Mouse (Mus musculus): ENCODE results near the gene Plk3. TPM values are rescaled to one million over a fixed set of nuclear protein-coding genes. Genes with fewer than 3 reads are reported as not detected.
A peak's percentile ranks its signal among the peaks of the same experiment; 100 is the strongest.

The Plk3 gene
- polyA plus RNA-seq, 1 experiment from 2014 or later = 5.6 TPM

DNA sequence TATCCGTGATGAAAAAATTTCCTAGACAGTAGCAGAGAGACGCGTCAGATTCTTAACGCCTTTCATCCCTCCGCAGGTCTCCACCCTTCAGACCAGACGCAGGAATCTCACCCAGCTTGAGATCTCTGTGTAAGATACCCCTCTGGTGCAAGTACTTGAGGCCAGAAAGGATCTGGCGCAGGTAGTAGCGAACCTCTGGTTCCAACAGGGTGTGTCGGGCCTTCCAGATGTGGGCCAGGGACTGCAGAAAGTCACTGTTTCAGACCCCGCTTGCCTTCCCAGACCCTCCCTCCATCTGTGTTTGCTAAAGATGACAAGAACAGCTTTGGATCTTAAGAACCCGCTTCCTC is 994 bp downstream of the Plk3 start:
- peaks cover 20% of the 10 kb centered on the region for H3K27me3 ChIP-seq (replicated peaks; ENCODE audit: control insufficient read depth, insufficient read depth, low read length)
- DNase-seq (ENCODE audit: low spot score) = no peak
- H3K9me3 ChIP-seq (ENCODE audit: control insufficient read depth, low read length) = no peaks in the 10 kb centered on the region
- no peak for ATAC-seq (ENCODE audit: low read depth)
- H3K4me1 ChIP-seq (ENCODE audit: control insufficient read depth, insufficient read depth, low read length) = peaks cover 4% of the 10 kb centered on the region; the same call in 1 of the 2 replicates
- 15% methylated on average over 11 of the region's 11 CpGs for WGBS
- H3K4me2 ChIP-seq (ENCODE audit: low read depth, low read length) = peak overlapping the region; percentile 97
- H3K27ac ChIP-seq (replicated peaks; ENCODE audit: low read depth, low read length) = no peak overlapping the region
- peaks cover 12% of the 10 kb centered on the region for H3K36me3 ChIP-seq (ENCODE audit: control insufficient read depth, insufficient read depth, low read length)
- H3K9ac ChIP-seq (ENCODE audit: low read depth, low read length) = peak overlapping the region; percentile 84
- peak overlapping the region; percentile 83 for H3K4me3 ChIP-seq (ENCODE audit: low read depth, low read length)

GRCm38 (mm10) chr4:117131890-117132793 is 1.6 kb downstream of the Plk3 start:
- H3K4me1 ChIP-seq (ENCODE audit: control insufficient read depth, insufficient read depth, low read length) = peaks cover 4% of the 10 kb centered on the region; the same call in 1 of the 2 replicates
- WGBS = 28% methylated on average over 7 of the region's 7 CpGs
- H3K27me3 ChIP-seq (replicated peaks; ENCODE audit: control insufficient read depth, insufficient read depth, low read length) = peaks cover 20% of the 10 kb centered on the region
- no peaks in the 10 kb centered on the region for H3K9me3 ChIP-seq (ENCODE audit: control insufficient read depth, low read length)
- H3K36me3 ChIP-seq (ENCODE audit: control insufficient read depth, insufficient read depth, low read length) = peaks cover 12% of the 10 kb centered on the region
- no peak overlapping the region for H3K27ac ChIP-seq (replicated peaks; ENCODE audit: low read depth, low read length)
- 0 out of 2 replicates have a peak overlapping the region, but pooled peaks have one; percentile 84 for H3K9ac ChIP-seq (ENCODE audit: low read depth, low read length)
- ATAC-seq (ENCODE audit: low read depth) = peak; percentile 42; the same call in 1 of the 2 replicates
- H3K4me3 ChIP-seq (ENCODE audit: low read depth, low read length) = peak overlapping the region; percentile 83
- DNase-seq (ENCODE audit: low spot score) = peak; percentile 72
- peak overlapping the region; percentile 97 for H3K4me2 ChIP-seq (ENCODE audit: low read depth, low read length)

GRCm38 (mm10) chr4:117131198-117131597 is 2.6 kb downstream of the Plk3 start:
- Histone ChIP-seq H3K27ac (replicated peaks; ENCODE audit: low read depth, low read length) (no peak overlapping the region), H3K4me1 (ENCODE audit: control insufficient read depth, insufficient read depth, low read length) (peaks cover 6% of the 10 kb centered on the region), H3K4me2 (ENCODE audit: low read depth, low read length) (no peak overlapping the region), H3K4me3 (ENCODE audit: low read depth, low read length) (no peak overlapping the region), H3K9me3 (ENCODE audit: control insufficient read depth, low read length) (no peaks in the 10 kb centered on the region), H3K36me3 (ENCODE audit: control insufficient read depth, insufficient read depth, low read length) (peaks cover 12% of the 10 kb centered on the region), H3K9ac (ENCODE audit: low read depth, low read length) (no peak overlapping the region), H3K27me3 (replicated peaks; ENCODE audit: control insufficient read depth, insufficient read depth, low read length) (peaks cover 20% of the 10 kb centered on the region)
- ATAC-seq (ENCODE audit: low read depth) (no peak), DNase-seq (ENCODE audit: low spot score) (no peak)
- 72% methylated on average over 6 of the region's 6 CpGs for WGBS

DNA sequence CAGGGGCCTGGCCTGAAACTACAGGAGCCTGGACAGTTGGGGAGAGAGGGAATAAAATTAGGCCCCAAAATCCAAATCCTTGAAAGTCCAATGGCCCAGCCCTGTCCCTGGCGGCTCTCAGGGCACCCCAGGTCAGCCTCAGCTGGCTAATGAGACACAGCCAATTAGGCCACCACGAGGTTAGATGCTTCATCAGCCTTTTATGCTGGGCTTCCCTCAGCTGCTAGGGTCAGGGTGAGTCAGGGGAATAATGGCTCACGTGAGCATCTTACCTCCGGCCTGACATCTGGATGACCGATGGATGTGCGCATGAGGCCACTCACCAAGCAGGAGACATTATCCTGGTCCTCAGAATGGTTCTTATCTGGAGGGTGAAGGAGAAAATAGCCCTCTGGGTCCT is 3.0 kb downstream of the Plk3 start:
- Histone ChIP-seq H3K4me1 (ENCODE audit: control insufficient read depth, insufficient read depth, low read length) (peaks cover 11% of the 10 kb centered on the region), H3K4me3 (ENCODE audit: low read depth, low read length) (no peak overlapping the region), H3K4me2 (ENCODE audit: low read depth, low read length) (no peak overlapping the region), H3K27ac (replicated peaks; ENCODE audit: low read depth, low read length) (no peak overlapping the region), H3K27me3 (replicated peaks; ENCODE audit: control insufficient read depth, insufficient read depth, low read length) (peaks cover 20% of the 10 kb centered on the region), H3K9me3 (ENCODE audit: control insufficient read depth, low read length) (no peaks in the 10 kb centered on the region), H3K36me3 (ENCODE audit: control insufficient read depth, insufficient read depth, low read length) (peaks cover 12% of the 10 kb centered on the region), H3K9ac (ENCODE audit: low read depth, low read length) (no peak overlapping the region)
- DNase-seq (ENCODE audit: low spot score) (no peak), ATAC-seq (ENCODE audit: low read depth) (no peak)
- WGBS = 77% methylated on average over 6 of the region's 6 CpGs

DNA sequence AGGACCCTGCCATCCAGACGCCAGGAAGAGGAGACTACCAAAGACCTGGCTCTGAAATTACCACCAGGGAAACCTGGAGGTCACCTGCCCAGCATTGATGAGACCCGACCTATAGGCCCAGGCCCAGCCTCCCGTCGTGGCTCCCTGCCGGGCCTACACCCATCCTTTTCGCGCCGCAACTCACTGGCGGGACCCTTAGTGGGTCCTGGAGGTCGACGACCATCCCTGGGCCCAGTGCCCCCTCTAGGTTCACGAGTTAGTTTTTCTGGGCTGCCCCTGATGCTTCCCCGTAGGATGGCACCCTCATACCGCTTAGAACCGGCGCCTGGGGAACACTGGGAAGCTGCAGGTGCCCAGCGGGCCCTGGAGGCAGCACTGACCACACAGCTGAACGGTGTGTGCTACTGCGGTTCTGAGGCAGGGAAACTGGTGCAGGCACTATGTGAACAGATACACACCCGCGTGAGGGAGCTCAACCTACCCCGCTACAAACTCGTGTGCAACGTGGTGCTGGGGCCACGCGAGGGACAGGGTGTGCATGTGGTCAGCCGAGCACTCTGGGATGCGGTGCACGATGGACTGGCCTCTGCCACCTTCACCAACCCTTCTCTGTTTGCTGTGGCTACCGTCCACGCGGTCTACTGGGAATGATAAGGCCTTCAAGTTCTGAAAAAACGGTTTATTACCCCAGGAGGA is 5.6 kb downstream of the Plk3 start:
- peaks cover 24% of the 10 kb centered on the region for H3K4me1 ChIP-seq (ENCODE audit: control insufficient read depth, insufficient read depth, low read length)
- no peak overlapping the region for H3K27ac ChIP-seq (replicated peaks; ENCODE audit: low read depth, low read length)
- no peak overlapping the region for H3K4me3 ChIP-seq (ENCODE audit: low read depth, low read length)
- no peak overlapping the region for H3K4me2 ChIP-seq (ENCODE audit: low read depth, low read length)
- no peaks in the 10 kb centered on the region for H3K9me3 ChIP-seq (ENCODE audit: control insufficient read depth, low read length)
- 89% methylated on average over 33 of the region's 33 CpGs for WGBS
- no peak overlapping the region for H3K9ac ChIP-seq (ENCODE audit: low read depth, low read length)
- peaks cover 12% of the 10 kb centered on the region for H3K36me3 ChIP-seq (ENCODE audit: control insufficient read depth, insufficient read depth, low read length)
- ATAC-seq (ENCODE audit: low read depth) (no peak), DNase-seq (ENCODE audit: low spot score) (no peak)
- H3K27me3 ChIP-seq (replicated peaks; ENCODE audit: control insufficient read depth, insufficient read depth, low read length) = peaks cover 16% of the 10 kb centered on the region

GRCm38 (mm10) chr4:117126675-117127290 is 7.0 kb downstream of the Plk3 start, which contains the start of gene Tctex1d4:
Gene Tctex1d4 (plus strand): TSS chr4:117126794.
- Histone ChIP-seq H3K4me3 (ENCODE audit: low read depth, low read length) (no peak within 1 kb of the TSS), H3K4me1 (ENCODE audit: control insufficient read depth, insufficient read depth, low read length) (peaks cover 21% of the 10 kb centered on the region), H3K27me3 (replicated peaks; ENCODE audit: control insufficient read depth, insufficient read depth, low read length) (peaks cover 3% of the 10 kb centered on the region; the same call in 1 of the 2 replicates), H3K9ac (ENCODE audit: low read depth, low read length) (0 out of 2 replicates have a peak within 1 kb of the TSS, but pooled peaks have one; percentile 52), H3K9me3 (ENCODE audit: control insufficient read depth, low read length) (no peaks in the 10 kb centered on the region), H3K36me3 (ENCODE audit: control insufficient read depth, insufficient read depth, low read length) (peaks cover 12% of the 10 kb centered on the region), H3K4me2 (ENCODE audit: low read depth, low read length) (no peak within 1 kb of the TSS), H3K27ac (replicated peaks; ENCODE audit: low read depth, low read length) (peak within 1 kb of the TSS; percentile 88)
- ATAC-seq (ENCODE audit: low read depth) (no peak), DNase-seq (ENCODE audit: low spot score) (no peak)
- 80% methylated on average over 9 of the region's 9 CpGs for WGBS

DNA sequence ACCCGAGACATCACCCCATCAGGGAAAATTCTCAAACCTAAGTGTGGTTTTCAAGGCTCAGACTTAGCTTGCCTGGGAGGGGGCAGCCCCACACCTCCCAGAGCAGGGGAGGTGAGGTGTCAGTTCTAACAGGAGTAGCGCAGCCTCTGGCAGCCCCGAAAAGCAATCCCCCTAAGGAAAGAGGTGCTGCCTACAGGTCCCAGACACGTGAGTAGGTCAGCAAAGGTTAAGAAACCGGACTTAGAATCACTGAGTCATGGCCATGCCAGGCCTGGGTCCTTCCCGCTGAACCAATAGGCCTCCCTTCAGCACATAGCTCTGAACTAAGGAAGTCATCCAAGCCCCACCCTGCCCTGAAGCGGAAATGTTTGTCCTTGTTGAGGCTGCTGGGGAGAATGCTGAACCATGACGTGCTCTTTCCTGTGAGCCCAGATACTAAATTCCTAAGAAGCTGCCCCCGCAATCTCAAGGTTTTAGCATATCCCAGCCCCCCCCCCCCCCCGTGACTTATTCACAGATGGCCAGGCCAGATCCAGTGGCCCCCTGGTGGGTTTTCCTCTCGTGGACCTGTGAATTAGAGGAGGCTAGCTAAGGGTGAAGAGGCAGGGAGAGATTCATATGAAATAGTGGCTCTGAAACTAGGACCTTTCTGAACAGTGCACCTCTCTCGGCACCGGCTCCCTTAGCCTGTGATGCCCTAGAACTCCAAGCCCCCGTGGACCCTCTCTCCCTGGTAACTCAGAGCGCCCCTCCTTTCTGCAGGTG is 7.7 kb downstream of the Plk3 start:
- WGBS = 40% methylated on average over 14 of the region's 15 CpGs
- DNase-seq (ENCODE audit: low spot score) = peak; percentile 88
- H3K4me2 ChIP-seq (ENCODE audit: low read depth, low read length) = no peak overlapping the region

More for the DNA sequence above, 7.7 kb downstream of the Plk3 start:
- Histone ChIP-seq H3K36me3 (ENCODE audit: control insufficient read depth, insufficient read depth, low read length) (peaks cover 8% of the 10 kb centered on the region), H3K9ac (ENCODE audit: low read depth, low read length) (0 out of 2 replicates have a peak overlapping the region, but pooled peaks have one; percentile 52), H3K27ac (replicated peaks; ENCODE audit: low read depth, low read length) (peak overlapping the region; percentile 88), H3K4me3 (ENCODE audit: low read depth, low read length) (no peak overlapping the region), H3K4me1 (ENCODE audit: control insufficient read depth, insufficient read depth, low read length) (peaks cover 21% of the 10 kb centered on the region), H3K9me3 (ENCODE audit: control insufficient read depth, low read length) (no peaks in the 10 kb centered on the region), H3K27me3 (replicated peaks; ENCODE audit: control insufficient read depth, insufficient read depth, low read length) (no peaks in the 10 kb centered on the region)
- peak; percentile 68 for ATAC-seq (ENCODE audit: low read depth)

Measured in embryonic facial prominence, embryonic 14.5 days (tissue).